Mouse (Mus musculus): ENCODE measurements around the gene Aldh2. TPM values are rescaled to one million over a fixed set of nuclear protein-coding genes. Genes with fewer than 3 reads are reported as not detected.

The Aldh2 gene
- polyA plus RNA-seq, 1 experiment from 2014 or later = 411 TPM

DNA sequence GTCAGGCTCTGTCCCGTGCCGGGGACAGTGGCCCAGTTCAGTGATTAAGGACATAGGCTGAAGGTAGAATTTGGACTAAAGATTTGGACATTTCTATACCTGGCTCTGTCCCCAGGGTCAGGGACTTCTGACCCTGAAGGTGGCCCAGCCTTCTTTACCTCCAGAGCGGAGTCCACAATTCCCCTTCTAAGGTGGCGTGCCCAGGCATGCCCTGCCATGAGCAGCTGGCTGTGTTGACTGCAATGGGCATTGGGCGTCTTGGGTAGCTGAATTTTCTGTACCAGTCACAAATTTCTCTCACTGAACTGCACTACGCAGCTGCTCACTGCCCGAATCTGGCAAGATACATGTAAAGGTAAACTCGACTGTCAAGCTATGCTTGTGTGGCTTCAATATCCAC lies 11.7 kb downstream of the Aldh2 start:
- Histone ChIP-seq H3K4me3 (ENCODE audit: low read depth, low read length) (no peak overlapping the region), H3K9ac (replicated peaks) (no peak overlapping the region), H3K36me3 (replicated peaks; ENCODE audit: insufficient read depth, low read length) (peaks cover 33% of the 10 kb centered on the region), H3K9me3 (ENCODE audit: low read length) (no peaks in the 10 kb centered on the region), H3K4me2 (ENCODE audit: low read depth, low read length) (no peak overlapping the region), H3K27me3 (ENCODE audit: insufficient read depth, low read length) (no peaks in the 10 kb centered on the region), H3K4me1 (ENCODE audit: insufficient read depth) (peaks cover 32% of the 10 kb centered on the region), H3K27ac (ENCODE audit: low read depth) (0 out of 2 replicates have a peak overlapping the region, but pooled peaks have one; percentile 11)
- ATAC-seq (no peak), DNase-seq (no peak)
- WGBS (ENCODE audit: insufficient replicate concordance) = 81% methylated on average over 8 of the region's 8 CpGs
- TF ChIP-seq EP300 (IDR thresholded peaks at IDR 0.05; ENCODE audit: low read depth) (no peak), CTCF (IDR thresholded peaks at IDR 0.05; ENCODE audit: low read depth) (no peak)

DNA sequence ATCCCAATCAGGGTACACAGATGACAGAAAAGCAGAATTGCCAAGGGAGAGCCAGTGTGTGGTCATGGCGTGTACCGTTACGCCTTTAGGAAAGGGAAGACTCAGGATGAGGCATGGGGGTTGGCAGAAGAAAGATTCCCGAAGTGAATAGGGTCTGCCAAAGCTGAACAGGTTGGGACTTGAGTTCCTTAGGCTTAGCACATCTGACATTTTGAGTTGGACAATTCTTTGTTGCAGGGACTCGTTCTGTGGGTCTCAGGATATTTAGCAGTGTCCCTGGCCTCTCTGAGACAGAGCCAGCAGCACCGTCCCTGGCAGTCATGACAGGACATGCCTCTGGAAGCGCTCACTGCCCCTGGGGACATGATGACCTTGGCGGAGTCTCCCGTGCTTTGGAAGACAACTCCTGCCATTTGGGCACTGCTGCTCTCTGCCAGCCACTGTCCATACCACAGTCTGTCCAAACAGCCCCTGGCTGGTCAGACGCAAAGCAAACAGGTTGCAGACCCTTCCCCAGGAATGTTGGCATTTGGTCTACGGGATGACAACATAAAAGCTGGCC lies 16.6 kb downstream of the Aldh2 start:
- TF ChIP-seq CTCF (IDR thresholded peaks at IDR 0.05; ENCODE audit: low read depth) (no peak), EP300 (IDR thresholded peaks at IDR 0.05; ENCODE audit: low read depth) (no peak)
- DNase-seq = no peak
- Histone ChIP-seq H3K4me3 (ENCODE audit: low read depth, low read length) (no peak overlapping the region), H3K9ac (replicated peaks) (no peak overlapping the region), H3K4me2 (ENCODE audit: low read depth, low read length) (no peak overlapping the region), H3K36me3 (replicated peaks; ENCODE audit: insufficient read depth, low read length) (peaks cover 71% of the 10 kb centered on the region), H3K27ac (ENCODE audit: low read depth) (no peak overlapping the region), H3K9me3 (ENCODE audit: low read length) (no peaks in the 10 kb centered on the region), H3K4me1 (ENCODE audit: insufficient read depth) (no peaks in the 10 kb centered on the region), H3K27me3 (ENCODE audit: insufficient read depth, low read length) (no peaks in the 10 kb centered on the region)
- ATAC-seq = no peak
- 86% methylated on average over 11 of the region's 11 CpGs for WGBS (ENCODE audit: insufficient replicate concordance)

DNA sequence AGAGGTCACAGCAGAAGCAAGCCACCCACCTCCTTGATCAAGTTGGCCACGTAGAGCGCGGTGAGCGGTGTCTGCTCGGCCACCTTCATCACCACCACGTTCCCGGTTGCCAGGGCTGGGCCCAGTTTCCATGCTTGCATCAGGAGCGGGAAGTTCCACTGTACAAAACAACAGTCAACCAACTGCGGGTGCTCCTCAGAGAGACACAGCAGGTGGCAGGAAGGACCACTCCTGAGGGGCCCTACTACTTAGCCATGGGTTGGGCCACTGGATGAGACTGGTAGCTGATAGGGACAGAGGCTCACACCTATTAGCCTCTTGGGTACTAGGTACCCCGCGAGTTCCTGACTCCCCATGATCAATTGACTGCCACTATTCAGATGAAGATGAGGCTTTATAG lies 17.8 kb downstream of the Aldh2 start:
- Histone ChIP-seq H3K4me2 (ENCODE audit: low read depth, low read length) (no peak overlapping the region), H3K9me3 (ENCODE audit: low read length) (no peaks in the 10 kb centered on the region), H3K36me3 (replicated peaks; ENCODE audit: insufficient read depth, low read length) (peaks cover 81% of the 10 kb centered on the region)

DNA sequence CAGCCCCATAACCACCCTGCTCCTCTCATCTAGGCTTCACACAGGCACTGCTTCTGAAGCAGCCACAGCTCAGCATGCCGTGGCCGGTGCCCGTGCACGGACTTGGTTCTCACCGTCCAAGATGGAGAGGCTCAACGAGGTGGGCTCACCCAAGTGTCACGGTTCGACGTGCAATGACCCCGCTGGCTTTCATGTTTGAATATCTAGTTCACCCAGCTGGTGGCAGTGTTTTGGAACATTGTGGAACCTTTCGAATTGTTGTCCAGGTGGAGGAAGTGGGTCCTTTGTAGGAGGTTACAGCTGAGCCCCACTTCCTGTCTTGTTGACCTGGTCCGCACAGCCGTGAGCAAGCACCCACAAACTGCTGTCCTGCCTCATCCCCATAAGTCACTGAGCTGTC lies 19.5 kb downstream of the Aldh2 start:
- Histone ChIP-seq H3K4me3 (ENCODE audit: low read depth, low read length) (no peak overlapping the region), H3K9ac (replicated peaks) (no peak overlapping the region), H3K4me1 (ENCODE audit: insufficient read depth) (no peaks in the 10 kb centered on the region), H3K27me3 (ENCODE audit: insufficient read depth, low read length) (no peaks in the 10 kb centered on the region), H3K27ac (ENCODE audit: low read depth) (no peak overlapping the region), H3K4me2 (ENCODE audit: low read depth, low read length) (no peak overlapping the region), H3K36me3 (replicated peaks; ENCODE audit: insufficient read depth, low read length) (peaks cover 85% of the 10 kb centered on the region), H3K9me3 (ENCODE audit: low read length) (no peaks in the 10 kb centered on the region)
- DNase-seq (no peak), ATAC-seq (no peak)
- TF ChIP-seq CTCF (IDR thresholded peaks at IDR 0.05; ENCODE audit: low read depth) (0 out of 2 replicates have a peak, but pooled peaks have one; percentile 21), EP300 (IDR thresholded peaks at IDR 0.05; ENCODE audit: low read depth) (no peak)
- 79% methylated on average over 13 of the region's 13 CpGs for whole genome bisulfite sequencing (ENCODE audit: insufficient replicate concordance)

More for the DNA sequence above, 17.8 kb downstream of the Aldh2 start:
- Histone ChIP-seq H3K9ac (replicated peaks) (no peak overlapping the region), H3K4me3 (ENCODE audit: low read depth, low read length) (no peak overlapping the region), H3K27ac (ENCODE audit: low read depth) (no peak overlapping the region), H3K27me3 (ENCODE audit: insufficient read depth, low read length) (no peaks in the 10 kb centered on the region), H3K4me1 (ENCODE audit: insufficient read depth) (no peaks in the 10 kb centered on the region)
- no peak for ATAC-seq
- TF ChIP-seq CTCF (IDR thresholded peaks at IDR 0.05; ENCODE audit: low read depth) (no peak), EP300 (IDR thresholded peaks at IDR 0.05; ENCODE audit: low read depth) (no peak)
- 90% methylated on average over 11 of the region's 11 CpGs for WGBS (ENCODE audit: insufficient replicate concordance)
- no peak for DNase-seq

DNA sequence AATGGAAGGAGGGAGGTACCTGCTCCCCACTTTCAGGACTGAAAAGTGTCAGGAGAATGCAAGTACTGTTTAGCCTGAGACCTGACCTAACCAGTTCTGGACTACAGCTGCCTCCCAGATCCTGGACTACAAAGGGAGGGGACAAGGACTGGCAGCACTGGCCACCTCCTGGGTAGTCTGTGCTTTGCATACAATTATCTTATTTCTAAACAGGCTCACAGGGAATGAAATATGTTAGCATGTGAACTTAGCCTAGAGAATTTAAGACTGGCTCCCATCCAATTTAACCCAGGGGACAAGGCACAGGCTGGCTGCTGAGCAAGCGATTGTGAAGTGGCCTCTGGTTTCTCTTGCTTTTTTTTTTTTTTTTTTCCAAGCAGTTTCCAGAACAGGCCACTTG lies 22.8 kb downstream of the Aldh2 start:
- H3K4me2 ChIP-seq (ENCODE audit: low read depth, low read length) = no peak overlapping the region
- H3K27me3 ChIP-seq (ENCODE audit: insufficient read depth, low read length) = no peaks in the 10 kb centered on the region
- DNase-seq (no peak), ATAC-seq (no peak)
- no peak overlapping the region for H3K9ac ChIP-seq (replicated peaks)
- TF ChIP-seq CTCF (IDR thresholded peaks at IDR 0.05; ENCODE audit: low read depth) = no peak
- no peak for TF ChIP-seq EP300 (IDR thresholded peaks at IDR 0.05; ENCODE audit: low read depth)
- H3K27ac ChIP-seq (ENCODE audit: low read depth) = no peak overlapping the region
- H3K4me1 ChIP-seq (ENCODE audit: insufficient read depth) = no peaks in the 10 kb centered on the region
- H3K9me3 ChIP-seq (ENCODE audit: low read length) = no peaks in the 10 kb centered on the region
- no peak overlapping the region for H3K4me3 ChIP-seq (ENCODE audit: low read depth, low read length)
- 77% methylated on average over 1 of the region's 1 CpGs for WGBS (ENCODE audit: insufficient replicate concordance)
- H3K36me3 ChIP-seq (replicated peaks; ENCODE audit: insufficient read depth, low read length) = peaks cover 75% of the 10 kb centered on the region

DNA sequence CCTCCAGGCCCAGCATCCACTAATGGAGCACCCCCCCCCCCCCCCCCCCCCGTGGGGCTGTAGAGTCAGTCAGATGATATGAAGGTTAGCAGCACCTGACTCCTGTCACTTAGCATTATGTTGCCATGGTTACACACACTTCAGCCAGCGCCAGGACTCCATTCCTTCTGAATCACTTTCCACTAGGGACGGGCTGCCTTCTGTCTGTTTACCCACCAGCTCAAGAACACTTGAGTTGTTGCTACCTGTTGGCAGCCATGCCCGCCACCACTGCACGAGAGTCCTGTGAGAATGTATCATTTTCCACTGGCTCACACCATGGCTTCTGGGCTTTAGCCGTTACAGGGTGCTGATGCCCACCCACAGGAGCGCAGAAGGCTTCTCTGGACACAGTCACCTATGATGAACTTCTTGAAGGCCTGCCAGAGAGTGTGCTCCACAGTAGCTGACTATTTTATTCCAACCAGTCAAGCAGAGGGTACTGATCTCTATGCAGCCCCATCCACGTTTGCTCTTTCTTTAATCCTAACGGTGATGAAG lies 23.7 kb downstream of the Aldh2 start:
- no peak overlapping the region for H3K9ac ChIP-seq (replicated peaks)
- ATAC-seq (no peak), DNase-seq (no peak)
- TF ChIP-seq CTCF (IDR thresholded peaks at IDR 0.05; ENCODE audit: low read depth) (no peak), EP300 (IDR thresholded peaks at IDR 0.05; ENCODE audit: low read depth) (no peak)
- no peak overlapping the region for H3K27ac ChIP-seq (ENCODE audit: low read depth)
- peaks cover 4% of the 10 kb centered on the region; the same call in 1 of the 2 replicates for H3K4me1 ChIP-seq (ENCODE audit: insufficient read depth)
- peaks cover 71% of the 10 kb centered on the region for H3K36me3 ChIP-seq (replicated peaks; ENCODE audit: insufficient read depth, low read length)
- H3K9me3 ChIP-seq (ENCODE audit: low read length) = no peaks in the 10 kb centered on the region
- H3K4me2 ChIP-seq (ENCODE audit: low read depth, low read length) = no peak overlapping the region
- H3K27me3 ChIP-seq (ENCODE audit: insufficient read depth, low read length) = no peaks in the 10 kb centered on the region
- 84% methylated on average over 9 of the region's 9 CpGs for WGBS (ENCODE audit: insufficient replicate concordance)
- no peak overlapping the region for H3K4me3 ChIP-seq (ENCODE audit: low read depth, low read length)

Measured in liver, postnatal 0 days (tissue).